Mouse (Mus musculus) frontal cortex, postnatal 36 days (tissue): Measurements from ENCODE around the gene Bcl10.
"Not testable (repeated sequence)": the region's sequence is repeated elsewhere in the genome, so short reads cannot be mapped to it uniquely, and the experiment has no call there.

Experiments
- DNase-seq, 2 experiments: peaks; one replicate each; pipeline ENCODE4 v3.0.0; 2022; ENCODE audit warnings: low spot score in 2 of 2

The Bcl10 gene

GRCm38 (mm10) chr3:145913263-145913662 lies 9.3 kb upstream of the Bcl10 start:
- no peak for DNase-seq

GRCm38 (mm10) chr3:145913942-145914341 lies 8.7 kb upstream of the Bcl10 start:
- not testable (repeated sequence) for DNase-seq

- no peak for DNase-seq
Observed at GRCm38 (mm10) chr3:145916374-145916773, 6.2 kb upstream of the Bcl10 start.

GRCm38 (mm10) chr3:145916826-145917225 lies 5.8 kb upstream of the Bcl10 start:
- no peak for DNase-seq

- no peak for DNase-seq
Observed at GRCm38 (mm10) chr3:145922971-145923370, 367 bp downstream of the Bcl10 start.

- DNase-seq = peak; percentile 98 to 99
Observed at GRCm38 (mm10) chr3:145923874-145924577, 1.4 kb downstream of the Bcl10 start.

GRCm38 (mm10) chr3:145924649-145925337 lies 2.2 kb downstream of the Bcl10 start:
- peak; percentile 44 to 46 for DNase-seq

- no peak for DNase-seq
Observed at GRCm38 (mm10) chr3:145925506-145925905, 2.9 kb downstream of the Bcl10 start.

- DNase-seq = no peak
Observed at GRCm38 (mm10) chr3:145929525-145930400, 7.2 kb downstream of the Bcl10 start.

- no peak for DNase-seq
Observed at GRCm38 (mm10) chr3:145933845-145934244, 11.2 kb downstream of the Bcl10 start.

- DNase-seq = peak; percentile 89 to 90
Observed at GRCm38 (mm10) chr3:145937505-145938404, 15.2 kb downstream of the Bcl10 start, which contains the start of gene 2410004B18Rik. Gene 2410004B18Rik (plus strand): TSS chr3:145938014.

- DNase-seq = no peak
Observed at GRCm38 (mm10) chr3:145938405-145939349, 16.1 kb downstream of the Bcl10 start.

GRCm38 (mm10) chr3:145939402-145939801 lies 16.8 kb downstream of the Bcl10 start:
- no peak for DNase-seq

GRCm38 (mm10) chr3:145939971-145940370 lies 17.4 kb downstream of the Bcl10 start:
- no peak for DNase-seq

GRCm38 (mm10) chr3:145941971-145942370 lies 19.4 kb downstream of the Bcl10 start:
- peak; percentile 62 to 71 for DNase-seq

- DNase-seq = no peak
Observed at GRCm38 (mm10) chr3:145944348-145944747, 21.7 kb downstream of the Bcl10 start.

GRCm38 (mm10) chr3:145945904-145946303 lies 23.3 kb downstream of the Bcl10 start:
- DNase-seq = no peak

- DNase-seq = no peak
Observed at GRCm38 (mm10) chr3:145946654-145947053, 24.1 kb downstream of the Bcl10 start.

- DNase-seq = no peak
Observed at GRCm38 (mm10) chr3:145947539-145948204, 25.1 kb downstream of the Bcl10 start.
